Mouse (Mus musculus) left cerebral cortex, postnatal 10 days (tissue): Measurements from ENCODE around the gene Gga1. TPM values are rescaled to one million over a fixed set of nuclear protein-coding genes. Genes with fewer than 3 reads are reported as not detected.
A peak's percentile ranks its signal among the peaks of the same experiment; 100 is the strongest.

Experiments
- DNase-seq, 2 experiments: peaks; one replicate each; pipeline ENCODE4 v3.0.0; 2021 to 2022; ENCODE audit warnings: low spot score in 2 of 2, mixed read lengths in 1 of 2; ENCODE audit errors: extremely low spot score in 1 of 2
- intact Hi-C: fragments of 180-260 bp; cut with DNase I; formaldehyde crosslinking; loops from one replicate; pipeline ENCODE4 v1.15.1; 2025
- microRNA-seq: library from miRNA; unstranded; fragments of <30 nt; microRNA quantifications from one replicate; pipeline ENCODE4 v1.2.0, GENCODE M21; 2022
- total RNA-seq, 2 experiments: library from RNA; stranded (reverse); gene quantifications; 2 replicates each; pipeline ENCODE4 v1.2.3; 2021

The Gga1 gene
- total RNA-seq, 2 experiments from 2014 or later = 54.7 to 57.6 TPM

DNA sequence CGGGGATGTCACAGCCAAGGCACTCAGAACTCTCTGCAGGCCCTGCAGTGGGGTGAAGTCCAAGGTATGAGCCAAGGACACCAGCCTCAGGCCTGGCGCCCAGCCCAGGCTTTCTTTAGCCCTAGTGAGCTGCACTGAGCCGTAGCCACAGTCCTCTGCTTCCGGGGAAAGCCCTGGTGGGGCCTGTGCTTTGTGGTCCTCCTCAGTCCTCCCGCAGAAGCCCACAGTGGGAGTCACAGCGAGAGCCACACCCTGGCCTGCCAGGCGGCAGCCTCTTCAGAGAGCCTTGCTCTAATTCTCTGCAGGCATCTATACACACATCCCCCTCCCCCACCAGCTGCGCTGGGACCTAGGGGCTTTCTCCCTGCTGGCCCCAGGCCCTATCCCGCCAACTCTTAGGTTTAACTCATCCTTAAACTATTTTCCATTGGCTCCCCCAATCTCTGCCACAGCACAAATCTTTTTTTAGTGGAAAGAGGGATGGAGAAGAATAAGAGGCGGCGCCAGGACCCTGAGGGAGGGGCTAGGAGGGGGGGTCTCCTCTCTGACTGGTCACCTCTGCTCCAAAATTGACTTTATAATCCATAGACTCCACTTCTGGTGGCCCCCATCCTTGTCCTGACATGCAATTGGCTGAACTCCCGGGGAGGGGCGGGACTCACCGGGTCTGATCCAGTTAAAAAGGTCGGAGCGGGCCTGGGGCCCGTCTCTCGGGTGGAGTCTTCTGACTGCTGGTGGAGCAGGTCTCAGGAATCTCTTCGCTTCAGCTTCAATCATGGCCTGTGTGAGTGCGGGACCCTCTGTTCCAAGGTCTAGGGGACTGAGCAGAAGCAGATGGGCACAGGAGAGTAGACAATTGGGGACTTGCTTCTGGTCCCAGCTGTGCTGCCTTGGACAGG, 49.3 kb downstream of the Gga1 start, which contains the start of gene Lgals1:
Gene Lgals1, plus strand, starts transcription at position 705 of the 899 bp plus-strand sequence.
- DNase-seq = peak in 1 of 2 experiments; percentile 89
- intact Hi-C loops = no loop called here

DNA sequence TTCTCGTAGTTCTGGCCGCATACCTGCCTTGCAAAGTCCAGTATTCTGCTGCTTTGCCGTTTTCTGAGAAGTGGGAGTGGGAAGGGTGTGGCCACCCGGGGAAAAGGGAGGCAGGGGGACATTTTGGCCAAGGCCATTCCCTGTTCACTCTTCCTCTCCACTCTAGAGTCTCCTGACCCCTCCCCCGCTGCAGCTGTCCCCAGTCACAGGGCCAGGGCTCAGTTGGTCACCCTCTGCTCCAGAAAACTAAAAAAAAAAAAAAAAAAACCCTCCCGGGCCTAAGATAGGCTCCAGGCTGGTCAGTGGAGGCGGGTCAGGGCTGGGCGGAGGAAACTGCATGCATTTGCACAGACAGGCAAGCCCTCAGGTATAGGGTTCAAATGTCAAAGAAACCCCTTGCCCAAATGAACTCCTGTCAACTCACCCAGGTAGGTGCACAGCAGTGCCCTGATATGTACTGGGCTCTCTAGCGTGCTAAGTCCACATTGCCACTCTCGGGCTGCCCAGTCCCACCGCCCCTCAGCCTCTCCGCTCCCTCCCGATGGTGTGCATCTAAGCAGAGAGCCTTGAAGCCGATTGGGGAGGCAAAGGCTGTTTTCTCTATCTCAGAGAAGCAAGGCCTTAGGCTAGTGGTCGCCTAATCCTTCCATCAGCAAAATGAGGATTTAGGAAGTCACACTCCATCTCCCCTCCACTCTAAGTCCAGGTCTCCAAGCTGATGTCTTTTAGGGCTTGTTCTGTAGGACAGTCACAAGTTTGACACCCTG, 50.2 kb downstream of the Gga1 start:
- DNase-seq = peak in 1 of 2 experiments; percentile 71
- intact Hi-C loops = no loop called here

DNA sequence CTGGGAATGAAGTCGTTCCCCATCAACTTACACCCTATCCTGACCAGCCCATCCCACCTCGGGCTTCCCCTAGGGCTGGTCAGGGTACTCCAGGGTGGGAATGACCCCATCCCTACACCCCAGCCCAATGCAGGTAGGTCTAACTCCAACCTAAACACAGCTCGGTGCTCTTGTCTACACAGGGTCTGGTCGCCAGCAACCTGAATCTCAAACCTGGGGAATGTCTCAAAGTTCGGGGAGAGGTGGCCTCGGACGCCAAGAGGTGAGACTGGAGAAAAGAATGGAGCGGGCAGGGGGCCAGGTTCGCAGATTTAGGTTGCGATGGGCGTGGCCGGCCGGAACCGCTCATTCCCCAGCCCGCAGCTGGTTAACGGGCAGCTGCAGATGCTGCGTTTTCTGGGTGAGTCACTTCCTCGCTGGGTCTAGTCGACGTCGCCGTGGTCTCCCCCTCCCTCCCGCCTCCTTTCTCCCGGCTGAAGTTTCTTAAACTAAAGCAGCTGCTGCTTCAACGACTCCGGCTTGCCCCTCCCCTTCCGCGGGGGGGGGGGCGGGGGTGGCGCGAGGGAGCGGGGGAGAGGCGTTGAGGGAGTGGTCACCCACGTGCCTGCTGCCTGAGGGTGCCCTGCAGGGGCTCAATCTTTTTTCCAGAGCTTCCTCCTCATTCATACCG, 50.9 kb downstream of the Gga1 start:
- intact Hi-C loops = no loop called here
- peak in 1 of 2 experiments; percentile 87 for DNase-seq

DNA sequence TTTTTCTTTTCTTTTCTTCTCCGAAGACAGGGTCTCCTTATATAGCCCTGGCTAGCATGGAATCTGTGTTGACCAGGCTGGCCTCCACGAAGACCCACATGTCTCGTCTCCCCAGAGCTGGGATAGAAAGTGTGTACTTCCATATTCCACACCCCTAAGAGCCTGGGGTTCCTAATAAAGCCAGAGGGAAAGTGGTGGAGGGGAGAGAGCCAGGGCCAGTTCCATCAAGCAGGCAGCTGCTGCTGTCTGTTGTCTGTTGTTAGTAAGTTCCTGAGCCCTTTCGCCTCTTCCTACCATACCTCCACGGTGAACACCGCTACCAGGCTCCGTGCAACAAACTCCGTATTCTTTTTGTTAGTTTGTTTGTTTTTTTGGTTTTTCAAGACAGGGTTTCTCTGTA, 51.5 kb downstream of the Gga1 start:
- intact Hi-C loops = no loop called here
- no peak for DNase-seq

DNA sequence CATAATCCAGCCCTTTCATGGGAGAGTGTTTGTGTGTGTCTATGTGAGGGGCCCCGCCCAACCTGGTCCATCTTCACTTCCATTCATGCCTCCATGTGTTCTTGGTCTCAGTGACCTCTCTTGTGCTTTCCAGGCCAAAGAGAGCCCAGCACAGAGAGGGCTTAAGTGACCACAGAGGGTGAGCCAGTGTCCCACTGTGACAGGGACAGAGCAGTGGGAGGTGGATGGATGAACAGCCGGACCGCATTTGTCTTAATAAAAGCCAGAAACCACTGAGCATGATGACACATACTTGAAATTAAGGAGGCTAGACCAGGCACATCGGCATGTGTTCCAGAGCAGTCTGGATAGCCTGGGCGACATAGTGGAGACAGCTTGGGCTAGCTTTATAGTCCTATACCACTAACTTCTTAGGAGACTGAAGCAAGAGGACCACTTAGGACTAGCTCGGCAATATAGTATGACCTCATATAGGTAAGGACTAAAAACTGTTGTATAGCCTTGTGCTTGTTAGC, 53.3 kb downstream of the Gga1 start:
- DNase-seq = no peak
- intact Hi-C loops = no loop called here

DNA sequence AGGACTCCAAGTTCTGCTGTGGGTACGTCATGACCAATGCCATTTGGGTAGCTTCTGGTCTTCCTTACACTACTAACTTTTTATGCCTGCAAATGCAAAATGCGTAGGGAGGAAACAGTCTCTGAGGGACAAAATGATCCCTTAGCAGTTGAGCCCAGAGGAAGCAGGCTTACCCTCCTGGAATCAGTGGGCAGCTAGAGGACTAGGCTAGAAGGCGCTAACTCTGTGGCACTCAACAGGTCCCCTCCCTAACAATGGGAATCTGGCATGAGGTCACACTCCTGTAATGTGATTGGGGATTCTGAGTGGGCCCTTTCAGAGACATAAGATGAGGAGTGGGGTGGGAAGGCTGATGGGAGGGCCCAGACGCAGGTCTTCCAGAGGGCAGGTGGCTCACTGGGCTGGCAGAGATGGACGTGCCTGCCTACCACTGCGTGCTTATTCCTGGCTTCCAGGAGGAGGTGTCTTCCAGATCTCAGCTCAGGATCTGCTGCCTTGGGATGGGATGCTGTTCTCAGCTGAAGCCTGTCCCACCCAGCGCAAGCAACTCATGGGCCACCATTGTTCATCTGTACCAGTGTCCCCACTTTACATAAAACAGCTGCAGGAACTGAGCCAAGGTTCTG, 53.9 kb downstream of the Gga1 start:
- intact Hi-C loops = no loop called here
- DNase-seq = no peak

DNA sequence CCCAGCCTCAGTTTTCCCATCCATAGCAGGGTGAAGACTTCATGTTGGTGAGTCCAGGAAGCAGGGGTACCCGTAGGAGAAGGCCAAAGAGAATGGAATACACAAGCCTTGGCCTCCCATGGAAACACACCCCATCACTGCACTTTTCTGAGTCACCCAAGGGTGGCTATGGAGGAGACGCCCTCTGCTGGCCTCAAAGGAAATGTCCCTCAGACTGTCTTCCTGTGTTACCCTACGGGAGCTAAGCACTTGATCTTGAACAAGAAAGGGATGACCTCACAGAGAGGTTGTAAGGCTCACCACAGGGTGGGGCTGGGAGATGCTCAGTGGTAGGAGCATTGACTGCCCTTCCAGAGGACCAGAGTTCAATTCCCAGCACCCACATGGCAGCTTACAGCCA, 54.6 kb downstream of the Gga1 start:
- intact Hi-C loops = no loop called here

DNA sequence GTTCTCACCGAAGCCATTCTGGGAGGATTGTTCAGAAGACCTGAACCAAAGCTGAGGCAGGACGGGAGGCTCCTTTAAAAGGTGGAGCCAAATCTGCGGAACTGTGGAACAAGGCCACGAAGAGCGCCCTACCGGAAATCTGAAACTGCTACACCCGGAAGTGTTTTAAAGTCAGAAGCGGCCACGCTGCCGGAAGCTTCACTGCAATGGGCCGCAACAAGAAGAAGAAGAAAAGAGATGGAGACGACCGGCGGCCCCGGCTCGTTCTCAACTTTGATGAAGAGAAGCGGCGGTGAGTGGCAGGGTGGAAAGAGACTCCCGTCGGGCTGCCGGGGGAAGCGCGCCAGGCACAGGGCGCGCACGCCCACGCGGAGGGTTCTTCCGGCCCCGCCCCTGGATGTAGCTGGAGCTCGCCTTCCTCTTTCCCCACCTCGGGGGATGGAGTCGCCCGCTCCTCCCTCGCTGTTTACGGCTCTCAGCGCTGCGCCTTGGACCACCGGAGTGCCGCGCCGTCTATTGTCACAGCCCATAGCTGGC, 57.9 kb downstream of the Gga1 start, which contains the start of gene Nol12:
Gene Nol12, plus strand, starts transcription at position 150 of the 537 bp plus-strand sequence.
- peak; percentile 85 to 89 for DNase-seq
- intact Hi-C loops = no loop called here

More for the DNA sequence above, 54.6 kb downstream of the Gga1 start:
- no peak for DNase-seq

DNA sequence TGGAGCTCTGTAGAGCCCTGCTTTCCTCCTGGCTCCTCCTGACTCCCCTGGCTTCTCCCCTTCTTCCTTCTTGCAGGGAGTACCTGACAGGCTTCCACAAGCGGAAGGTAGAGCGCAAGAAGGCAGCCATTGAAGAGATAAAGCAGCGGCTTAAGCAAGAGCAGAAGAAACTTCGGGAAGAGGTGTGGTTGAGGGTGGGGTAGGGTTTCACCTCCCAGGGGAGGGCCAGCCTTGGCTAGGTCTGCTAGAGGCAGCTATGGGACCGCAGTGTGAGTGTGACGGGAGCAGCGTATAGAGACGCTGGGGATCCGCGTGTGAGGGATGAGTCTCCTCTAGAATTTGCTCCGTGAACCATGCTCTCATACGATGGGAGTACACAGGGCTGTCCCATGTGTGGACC, 59.4 kb downstream of the Gga1 start:
- no peak for DNase-seq
- intact Hi-C loops = no loop called here

DNA sequence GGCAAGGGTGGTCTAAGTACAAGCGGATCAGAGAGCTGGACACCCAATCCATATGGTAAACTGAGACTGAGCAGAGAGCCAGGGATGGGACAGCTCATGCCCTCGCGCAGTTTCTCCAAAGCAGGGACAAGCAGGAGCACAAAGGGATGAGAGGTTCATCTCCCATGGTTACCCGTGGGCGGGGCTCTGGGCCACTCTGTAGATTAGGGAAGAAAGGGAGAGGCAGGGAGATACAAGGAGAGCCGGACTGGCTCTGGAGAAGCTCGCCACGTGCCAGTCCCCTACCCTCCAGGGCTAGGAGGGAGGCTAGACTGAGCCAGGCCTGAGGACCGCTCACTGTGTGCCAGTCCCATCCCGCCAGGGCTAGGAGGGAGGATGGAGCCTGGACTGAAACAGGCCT, 60.3 kb downstream of the Gga1 start:
- DNase-seq = no peak
- intact Hi-C loops = no loop called here

DNA sequence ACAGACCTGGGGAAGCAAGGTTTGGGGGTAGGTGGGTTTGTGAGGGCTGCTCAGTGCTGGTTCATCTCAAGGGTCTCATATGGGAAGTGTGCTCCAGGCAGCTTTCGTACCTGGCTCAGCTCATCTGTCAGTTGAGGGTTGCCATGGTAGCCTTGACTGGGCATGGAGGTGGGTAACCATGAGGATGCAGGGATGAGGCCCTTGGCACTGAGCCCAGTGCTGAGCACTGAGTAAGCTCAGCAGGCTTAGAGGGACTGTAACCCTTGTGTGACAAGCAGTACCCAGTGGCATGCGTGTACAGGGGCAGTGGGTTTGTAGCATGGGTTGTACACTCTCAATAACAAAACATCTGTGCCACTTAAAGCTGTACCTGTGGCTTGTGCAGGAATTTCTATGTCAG, 61.0 kb downstream of the Gga1 start:
- DNase-seq = no peak
- intact Hi-C loops = no loop called here

DNA sequence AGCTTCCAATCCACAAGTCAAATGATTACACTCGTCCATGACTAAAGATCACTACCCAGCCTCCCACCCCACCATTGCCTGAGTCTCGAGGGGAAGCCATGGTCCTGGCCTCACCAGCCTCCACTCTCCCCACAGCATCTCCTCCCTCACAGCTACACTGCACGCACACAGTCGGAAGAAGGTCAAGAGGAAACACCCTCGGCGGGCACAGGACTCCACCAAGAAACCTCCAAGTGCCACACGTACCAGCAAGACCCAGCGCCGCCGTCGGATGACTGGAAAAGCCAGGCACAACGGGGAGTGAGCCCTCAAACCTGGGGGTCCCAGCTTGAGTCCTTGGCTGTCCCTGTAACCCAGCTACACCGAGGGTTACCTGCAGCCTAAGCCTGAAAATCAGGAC, 63.3 kb downstream of the Gga1 start:
- intact Hi-C loops = no loop called here
- no peak for DNase-seq

DNA sequence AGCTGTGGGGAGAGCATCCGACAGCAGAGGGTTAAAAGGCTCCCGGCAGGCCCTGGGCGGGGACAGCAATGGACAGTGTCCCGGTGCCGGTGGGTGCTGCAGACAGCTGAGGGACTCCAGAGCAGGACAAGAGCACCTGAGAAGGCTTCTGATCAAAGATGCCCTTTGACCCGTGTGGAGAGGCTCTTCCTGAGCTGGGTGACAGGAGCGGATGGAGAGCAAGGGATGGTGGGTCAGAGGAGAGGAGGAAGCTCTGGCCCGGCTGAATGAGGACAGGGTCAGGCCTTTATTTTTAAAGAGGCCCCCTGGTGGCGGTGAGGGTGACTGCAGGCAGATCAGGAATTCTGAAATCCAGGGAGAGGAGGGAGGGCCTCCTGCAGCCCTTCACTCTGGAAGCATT, 65.7 kb downstream of the Gga1 start:
- DNase-seq = peak; percentile 76 to 84
- intact Hi-C loops = no loop called here

Small RNA genes lying within 50 kb of the gene (microRNA-seq; reads per million reads assigned to microRNA genes)
- 1.7 reads per million for gene Mir6955

Other genes starting within 250 kb of the Gga1 start
- 100 to 1,000 TPM in 1 of 2 experiments, 10 to 100 TPM in 1; 92.2 to 116 TPM for gene Elfn2, start 158.4 kb upstream of the Gga1 start, total RNA-seq
- 1 to 10 TPM; 6.7 to 7.6 TPM for gene Mfng, start 103.7 kb upstream of the Gga1 start, total RNA-seq
- gene Card10, start 74.1 kb upstream of the Gga1 start, total RNA-seq = 1 to 10 TPM; 4.3 to 5.1 TPM
- gene Cdc42ep1, start 34.6 kb upstream of the Gga1 start, total RNA-seq = 1 to 10 TPM; 6.2 to 8.4 TPM
- not detected for gene Lgals2, start 21.7 kb upstream of the Gga1 start, total RNA-seq
- not detected for gene Gm49510, start 22.5 kb downstream of the Gga1 start, total RNA-seq
- gene Sh3bp1, start 22.6 kb downstream of the Gga1 start, total RNA-seq = 1 to 10 TPM; 8.7 to 9.4 TPM
- gene Pdxp, start 36.7 kb downstream of the Gga1 start, total RNA-seq = 100 to 1,000 TPM; 146 to 158 TPM
- 10 to 100 TPM; 24.1 to 25.3 TPM for gene Lgals1, start 49.5 kb downstream of the Gga1 start, total RNA-seq
- gene Nol12, start 57.7 kb downstream of the Gga1 start, total RNA-seq = 10 to 100 TPM; 40.9 to 41.4 TPM
- 10 to 100 TPM; 31.7 to 37.6 TPM for gene Triobp, start 70.5 kb downstream of the Gga1 start, total RNA-seq
- gene H1f0, start 151.3 kb downstream of the Gga1 start, total RNA-seq = 10 to 100 TPM; 73.4 to 81.3 TPM
- under 1 TPM; 0.36 to 0.45 TPM for gene Galr3, start 164.7 kb downstream of the Gga1 start, total RNA-seq
- 10 to 100 TPM; 17.9 to 20.1 TPM for gene Ankrd54, start 185.7 kb downstream of the Gga1 start, total RNA-seq
- 100 to 1,000 TPM in 1 of 2 experiments, 10 to 100 TPM in 1; 95.5 to 100 TPM for gene Eif3l, start 198.0 kb downstream of the Gga1 start, total RNA-seq
- gene Micall1, start 231.7 kb downstream of the Gga1 start, total RNA-seq = 10 to 100 TPM; 31.4 to 34.0 TPM